Mouse (Mus musculus) embryonic facial prominence, embryonic 15.5 days (tissue): Measurements from ENCODE around the gene Mov10. TPM values are rescaled to one million over a fixed set of nuclear protein-coding genes. Genes with fewer than 3 reads are reported as not detected.

Source experiments
- ATAC-seq: fragments of 200-750 bp; cut with Nextera tagmentation; 2 replicates; pipeline ENCODE4 v1.8.0; 2017; ENCODE audit warnings: low read depth, moderate TSS enrichment; ENCODE audit not compliant: insufficient number of reproducible peaks, low FRiP score, low TSS enrichment
- H3K27ac ChIP-seq: fragments of 300-500 bp; sonication (generic); replicated peaks from 2 replicates; pipeline ENCODE4 v1.5.1; 2015; ENCODE audit warnings: mild to moderate bottlenecking, inconsistent platforms
- H3K27me3 ChIP-seq: fragments of 300-500 bp; sonication (generic); 2 replicates; pipeline ENCODE4 v1.6.1; 2015; ENCODE audit warnings: inconsistent platforms
- H3K36me3 ChIP-seq: fragments of 300-500 bp; sonication (generic); 2 replicates; pipeline ENCODE4 v1.6.1; 2015; ENCODE audit warnings: mild to moderate bottlenecking, inconsistent platforms
- H3K4me1 ChIP-seq: fragments of 300-500 bp; sonication (generic); 2 replicates; pipeline ENCODE4 v1.6.1; 2015; ENCODE audit warnings: inconsistent platforms
- H3K4me2 ChIP-seq: fragments of 300-500 bp; sonication (generic); replicated peaks from 2 replicates; pipeline ENCODE4 v1.6.1; 2015; ENCODE audit warnings: mild to moderate bottlenecking, inconsistent platforms
- H3K4me3 ChIP-seq: fragments of 300-500 bp; sonication (generic); replicated peaks from 2 replicates; pipeline ENCODE4 v1.5.1; 2015; ENCODE audit warnings: mild to moderate bottlenecking, inconsistent platforms
- H3K9ac ChIP-seq: fragments of 300-500 bp; sonication (generic); 2 replicates; pipeline ENCODE4 v1.6.1; 2015; ENCODE audit warnings: inconsistent platforms
- H3K9me3 ChIP-seq: fragments of 300-500 bp; sonication (generic); replicated peaks from 2 replicates; pipeline ENCODE4 v1.6.1; 2016; ENCODE audit warnings: inconsistent platforms
- WGBS: fragments of 180-500 bp; shearing (Covaris S2); methylation state at CpG from one replicate; pipeline ENCODE4 v1.1.7; 2015; 5-methylcytosine and 5-hydroxymethylcytosine counted together
- polyA plus RNA-seq: library from polyadenylated mRNA; unstranded; fragments of >200 nt; fragmentation: Nextera tagmentation; extraction: Ambion mirVana; gene quantifications from 2 replicates; pipeline ENCODE4 v1.2.1, GENCODE M21; 2015

The Mov10 gene
- polyA plus RNA-seq, 1 experiment from 2014 or later = 44.7 TPM

GRCm38 (mm10) chr3:104804312-104804711 is 14.1 kb downstream of the Mov10 start:
- no peak for ATAC-seq
- Histone ChIP-seq H3K36me3 (peaks cover 49% of the 10 kb centered on the region), H3K27ac (no peak overlapping the region), H3K9me3 (no peaks in the 10 kb centered on the region), H3K9ac (no peak overlapping the region), H3K4me1 (no peaks in the 10 kb centered on the region), H3K27me3 (no peaks in the 10 kb centered on the region), H3K4me3 (no peak overlapping the region), H3K4me2 (no peak overlapping the region)
- WGBS = 87% methylated on average over 10 of the region's 10 CpGs

- Histone ChIP-seq H3K27ac (no peak overlapping the region), H3K27me3 (no peaks in the 10 kb centered on the region), H3K36me3 (peaks cover 69% of the 10 kb centered on the region), H3K9me3 (no peaks in the 10 kb centered on the region), H3K4me2 (no peak overlapping the region), H3K4me1 (no peaks in the 10 kb centered on the region; the same call in 1 of the 2 replicates), H3K9ac (no peak overlapping the region), H3K4me3 (no peak overlapping the region)
- WGBS = 91% methylated on average over 6 of the region's 6 CpGs
- no peak for ATAC-seq
These were observed 16.9 kb downstream of the Mov10 start for GRCm38 (mm10) chr3:104801481-104801880.

- no peaks in the 10 kb centered on the region for H3K9me3 ChIP-seq
- no peak overlapping the region for H3K4me3 ChIP-seq
- no peak overlapping the region for H3K27ac ChIP-seq
- peaks cover 76% of the 10 kb centered on the region for H3K36me3 ChIP-seq
- peaks cover 7% of the 10 kb centered on the region for H3K4me1 ChIP-seq
- H3K27me3 ChIP-seq = no peaks in the 10 kb centered on the region
- ATAC-seq = no peak
- no peak overlapping the region for H3K9ac ChIP-seq
- WGBS = 93% methylated on average over 11 of the region's 11 CpGs
- H3K4me2 ChIP-seq = no peak overlapping the region
These were observed 17.7 kb downstream of the Mov10 start for GRCm38 (mm10) chr3:104800681-104801080.

- Histone ChIP-seq H3K9me3 (no peaks in the 10 kb centered on the region), H3K9ac (no peak overlapping the region), H3K36me3 (peaks cover 75% of the 10 kb centered on the region), H3K4me1 (peaks cover 48% of the 10 kb centered on the region), H3K27ac (0 out of 2 replicates have a peak overlapping the region, but pooled peaks have one; percentile 71), H3K4me2 (no peak overlapping the region), H3K4me3 (no peak overlapping the region), H3K27me3 (no peaks in the 10 kb centered on the region)
- 70% methylated on average over 15 of the region's 15 CpGs for WGBS
- ATAC-seq = no peak
These were observed 21.8 kb downstream of the Mov10 start for GRCm38 (mm10) chr3:104796430-104797082.

GRCm38 (mm10) chr3:104795661-104796340 is 22.6 kb downstream of the Mov10 start:
- Histone ChIP-seq H3K4me2 (no peak overlapping the region), H3K36me3 (peaks cover 68% of the 10 kb centered on the region), H3K4me1 (peaks cover 56% of the 10 kb centered on the region), H3K27me3 (no peaks in the 10 kb centered on the region), H3K9me3 (no peaks in the 10 kb centered on the region), H3K9ac (no peak overlapping the region), H3K4me3 (no peak overlapping the region), H3K27ac (peak overlapping the region; percentile 71)
- 62% methylated on average over 15 of the region's 15 CpGs for WGBS
- no peak for ATAC-seq

- peaks cover 60% of the 10 kb centered on the region for H3K36me3 ChIP-seq
- ATAC-seq = no peak
- H3K9me3 ChIP-seq = no peaks in the 10 kb centered on the region
- H3K4me3 ChIP-seq = no peak overlapping the region
- H3K27ac ChIP-seq = peak overlapping the region; percentile 71
- WGBS = 52% methylated on average over 12 of the region's 12 CpGs
- H3K9ac ChIP-seq = no peak overlapping the region
- H3K4me2 ChIP-seq = no peak overlapping the region
- no peaks in the 10 kb centered on the region for H3K27me3 ChIP-seq
- H3K4me1 ChIP-seq = peaks cover 64% of the 10 kb centered on the region
These were observed 23.4 kb downstream of the Mov10 start for GRCm38 (mm10) chr3:104794953-104795470.

- Histone ChIP-seq H3K27ac (peak overlapping the region; percentile 71), H3K9me3 (no peaks in the 10 kb centered on the region), H3K4me2 (no peak overlapping the region), H3K4me3 (no peak overlapping the region), H3K9ac (no peak overlapping the region), H3K36me3 (peaks cover 51% of the 10 kb centered on the region), H3K4me1 (peaks cover 70% of the 10 kb centered on the region), H3K27me3 (no peaks in the 10 kb centered on the region)
- ATAC-seq = peak; percentile 86
- WGBS = 43% methylated on average over 20 of the region's 20 CpGs
These were observed 24.2 kb downstream of the Mov10 start for GRCm38 (mm10) chr3:104793871-104794828.

- Histone ChIP-seq H3K9ac (no peak overlapping the region), H3K4me3 (no peak overlapping the region), H3K27ac (peak overlapping the region; percentile 23; the same call in 1 of the 2 replicates), H3K9me3 (no peaks in the 10 kb centered on the region), H3K4me2 (no peak overlapping the region), H3K4me1 (peaks cover 74% of the 10 kb centered on the region), H3K27me3 (no peaks in the 10 kb centered on the region), H3K36me3 (peaks cover 43% of the 10 kb centered on the region)
- WGBS = 58% methylated on average over 15 of the region's 15 CpGs
- no peak for ATAC-seq
These were observed 25.7 kb downstream of the Mov10 start for GRCm38 (mm10) chr3:104792360-104793270.

GRCm38 (mm10) chr3:104791671-104792070 is 26.7 kb downstream of the Mov10 start:
- no peak for ATAC-seq
- H3K4me3 ChIP-seq = no peak overlapping the region
- 0 out of 2 replicates have a peak overlapping the region, but pooled peaks have one; percentile 23 for H3K27ac ChIP-seq
- H3K9ac ChIP-seq = no peak overlapping the region
- no peaks in the 10 kb centered on the region for H3K27me3 ChIP-seq
- peaks cover 74% of the 10 kb centered on the region for H3K4me1 ChIP-seq
- no peaks in the 10 kb centered on the region for H3K9me3 ChIP-seq
- peaks cover 35% of the 10 kb centered on the region for H3K36me3 ChIP-seq
- H3K4me2 ChIP-seq = no peak overlapping the region
- 75% methylated on average over 8 of the region's 8 CpGs for WGBS

GRCm38 (mm10) chr3:104791017-104791416 is 27.3 kb downstream of the Mov10 start:
- no peak for ATAC-seq
- Histone ChIP-seq H3K4me1 (peaks cover 70% of the 10 kb centered on the region), H3K27ac (peak overlapping the region; percentile 86), H3K9ac (peak overlapping the region; percentile 10; the same call in 1 of the 2 replicates), H3K9me3 (no peaks in the 10 kb centered on the region), H3K4me3 (peak overlapping the region; percentile 75), H3K27me3 (no peaks in the 10 kb centered on the region), H3K36me3 (peaks cover 28% of the 10 kb centered on the region; the same call in 1 of the 2 replicates), H3K4me2 (peak overlapping the region; percentile 84)
- 23% methylated on average over 4 of the region's 4 CpGs for WGBS
